Mouse (Mus musculus): ENCODE measurements around the gene Itgb5.

Gene Itgb5

DNA sequence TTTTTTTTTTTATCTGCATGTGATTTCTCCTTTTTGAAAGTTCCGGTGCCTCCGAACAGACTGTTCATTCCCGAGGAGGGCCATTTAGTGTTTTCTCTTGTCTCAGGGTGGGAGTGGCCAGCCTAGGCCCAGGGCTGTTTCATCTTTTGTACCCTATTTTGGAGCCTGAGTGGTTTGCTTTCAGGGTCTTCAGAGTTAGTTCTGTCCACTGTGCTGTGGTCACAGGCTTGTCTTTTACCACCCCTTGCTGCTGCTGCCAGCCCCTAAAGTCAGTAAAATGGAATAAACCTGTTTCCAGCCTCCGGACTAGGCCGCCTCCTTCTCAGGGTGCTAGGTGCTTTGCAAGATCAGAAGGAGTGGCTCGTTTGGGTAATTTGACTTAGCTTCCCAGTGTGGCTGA is 2.6 kb downstream of the Itgb5 start:
- DNase-seq (ENCODE audit: low read depth): no peak

DNA sequence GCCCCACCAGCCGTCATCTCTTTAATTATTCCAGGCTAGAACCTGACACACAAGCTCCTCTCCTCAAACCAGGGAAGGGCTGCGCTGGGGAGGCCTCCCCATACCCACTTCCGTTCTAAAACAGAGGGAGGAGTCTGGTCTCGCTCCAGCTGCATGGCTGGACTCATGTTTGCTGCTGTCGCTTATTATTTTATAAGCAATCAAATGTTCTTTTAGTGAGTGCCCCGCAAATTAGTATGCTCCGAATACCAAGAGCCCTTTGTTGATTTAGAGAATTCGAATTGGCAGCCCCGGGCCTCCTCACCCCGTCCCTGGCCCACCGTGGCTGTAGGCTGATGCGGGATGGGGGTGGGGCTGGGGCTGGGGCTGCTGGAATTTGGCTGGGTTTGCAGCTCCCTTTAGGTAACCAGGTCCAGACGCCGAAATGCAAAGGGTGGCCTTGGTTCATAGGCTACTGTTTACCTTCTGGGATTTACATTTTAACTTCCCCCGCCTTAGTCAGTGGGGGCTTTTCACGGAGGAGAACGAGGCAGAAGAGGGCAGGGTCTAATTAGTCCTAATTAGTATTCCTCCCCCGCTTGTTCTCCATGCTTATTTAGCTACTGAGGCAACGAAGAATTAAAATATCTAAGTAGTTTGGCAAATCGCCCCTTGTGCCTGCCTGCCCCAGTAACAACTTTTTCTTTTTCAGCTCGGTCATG is 3.4 kb downstream of the Itgb5 start:
- peak; percentile 46 for DNase-seq (ENCODE audit: low read depth)

DNA sequence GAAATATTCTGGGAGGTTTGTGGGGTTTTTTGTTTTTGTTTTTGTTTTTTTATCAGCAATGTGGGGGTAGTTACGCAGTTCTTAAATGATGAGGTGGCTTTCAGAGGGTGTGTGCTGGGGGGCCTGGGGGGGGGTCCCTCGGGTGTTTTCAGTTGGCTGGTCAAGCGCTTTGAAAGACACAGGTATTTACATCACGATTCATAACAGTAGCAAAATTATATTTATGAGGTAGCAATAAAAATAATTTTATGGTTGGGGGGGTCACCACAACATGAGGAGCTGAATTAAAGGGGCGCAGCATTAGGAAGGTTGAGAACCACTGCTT is 3.9 kb downstream of the Itgb5 start:
- DNase-seq (ENCODE audit: low read depth): no peak

DNA sequence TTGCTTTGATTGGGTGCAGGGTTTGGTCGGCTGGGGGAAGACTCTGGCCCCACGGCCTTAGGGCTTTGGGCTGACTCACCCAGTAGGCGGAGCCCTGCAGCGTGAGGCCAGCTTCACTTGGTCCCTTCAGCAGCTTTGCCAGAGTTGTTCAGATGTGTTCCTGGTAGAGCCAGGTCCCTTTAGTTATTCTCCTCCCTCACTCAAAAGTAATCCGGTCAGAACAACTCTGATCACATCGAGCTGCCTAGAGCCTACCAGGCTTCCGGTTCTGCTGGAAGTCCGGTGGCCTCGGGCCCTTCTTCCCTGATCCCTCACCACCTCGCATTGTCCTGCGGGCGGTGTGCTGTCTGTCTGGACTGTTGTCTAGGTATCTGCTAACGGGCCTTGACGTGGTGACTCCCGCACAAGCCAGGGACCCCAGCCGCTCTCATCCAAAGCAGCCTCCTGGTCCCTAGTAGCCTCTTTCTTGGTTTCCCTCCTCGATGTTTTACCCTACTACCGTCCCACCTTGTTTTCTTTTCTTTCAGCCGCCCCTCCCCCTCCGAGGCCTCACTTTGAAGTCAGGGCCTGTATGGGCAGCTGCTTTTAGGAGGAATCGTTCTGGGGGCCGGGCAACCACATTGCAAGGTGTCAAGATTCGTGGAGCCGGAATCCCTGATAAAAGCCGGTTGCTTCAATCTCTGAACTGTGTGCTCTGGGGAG is 4.5 kb downstream of the Itgb5 start:
- DNase-seq (ENCODE audit: low read depth): peak; percentile 59

DNA sequence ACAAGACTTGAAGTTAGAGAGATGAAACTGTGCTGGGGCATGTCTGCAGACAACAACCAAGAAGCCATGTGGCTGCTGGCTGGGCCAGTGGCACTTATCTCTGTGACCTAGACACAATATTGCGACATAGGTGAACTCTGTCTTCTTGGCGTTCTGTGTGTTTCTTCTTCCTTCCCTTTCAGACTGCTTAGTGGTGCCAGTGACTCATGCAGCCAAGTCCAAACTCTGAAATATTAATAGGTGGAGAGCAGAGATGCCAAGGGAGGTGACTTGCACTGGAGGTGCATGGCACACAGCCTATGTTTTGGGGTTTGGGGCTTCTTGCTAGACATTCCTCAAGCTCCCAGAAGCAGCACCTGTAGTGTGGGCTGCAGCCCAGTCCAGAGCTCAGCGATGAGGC is 7.2 kb downstream of the Itgb5 start:
- peak; percentile 97 for DNase-seq (ENCODE audit: low read depth)

DNA sequence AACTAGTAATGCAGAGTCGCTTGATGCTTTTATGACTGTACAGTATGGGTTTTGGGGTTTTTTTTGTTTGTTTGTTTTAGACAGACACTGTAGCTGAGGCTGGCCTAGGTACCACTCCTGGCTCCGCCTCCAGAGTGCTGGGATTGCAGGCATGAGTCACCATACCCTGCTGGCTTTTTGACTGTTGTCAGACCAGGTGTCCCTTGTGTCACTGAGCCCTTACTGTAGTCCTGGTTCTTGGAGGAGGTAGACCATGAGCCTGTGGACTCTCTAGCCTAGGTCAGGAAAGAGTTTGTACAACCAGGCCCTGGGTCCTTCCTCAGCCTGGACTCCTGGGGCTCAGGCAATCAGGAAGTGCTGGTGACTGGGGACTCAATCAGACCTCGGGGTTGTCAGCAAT is 7.7 kb downstream of the Itgb5 start:
- peak; percentile 44 for DNase-seq (ENCODE audit: low read depth)

DNA sequence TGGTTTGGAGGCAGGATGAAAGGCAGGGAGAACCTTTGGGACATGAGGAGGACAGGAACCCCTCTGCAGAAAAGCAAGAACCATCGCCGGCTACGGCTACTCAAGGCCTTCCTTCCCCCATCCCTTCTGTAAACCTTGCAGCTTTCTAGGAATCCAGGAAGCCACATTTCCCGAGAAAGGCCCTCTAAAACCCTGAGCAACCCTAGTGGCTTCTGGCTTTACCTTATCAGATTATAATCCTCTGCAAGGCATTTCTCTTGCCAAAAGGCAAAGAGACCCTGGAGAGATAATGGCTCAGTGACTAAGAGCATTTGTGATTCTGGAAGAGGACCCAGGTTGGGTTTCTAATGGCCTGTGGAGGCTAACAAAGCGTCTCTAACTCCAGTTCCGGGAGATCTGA is 11.2 kb downstream of the Itgb5 start:
- peak; percentile 86 for DNase-seq (ENCODE audit: low read depth)

DNA sequence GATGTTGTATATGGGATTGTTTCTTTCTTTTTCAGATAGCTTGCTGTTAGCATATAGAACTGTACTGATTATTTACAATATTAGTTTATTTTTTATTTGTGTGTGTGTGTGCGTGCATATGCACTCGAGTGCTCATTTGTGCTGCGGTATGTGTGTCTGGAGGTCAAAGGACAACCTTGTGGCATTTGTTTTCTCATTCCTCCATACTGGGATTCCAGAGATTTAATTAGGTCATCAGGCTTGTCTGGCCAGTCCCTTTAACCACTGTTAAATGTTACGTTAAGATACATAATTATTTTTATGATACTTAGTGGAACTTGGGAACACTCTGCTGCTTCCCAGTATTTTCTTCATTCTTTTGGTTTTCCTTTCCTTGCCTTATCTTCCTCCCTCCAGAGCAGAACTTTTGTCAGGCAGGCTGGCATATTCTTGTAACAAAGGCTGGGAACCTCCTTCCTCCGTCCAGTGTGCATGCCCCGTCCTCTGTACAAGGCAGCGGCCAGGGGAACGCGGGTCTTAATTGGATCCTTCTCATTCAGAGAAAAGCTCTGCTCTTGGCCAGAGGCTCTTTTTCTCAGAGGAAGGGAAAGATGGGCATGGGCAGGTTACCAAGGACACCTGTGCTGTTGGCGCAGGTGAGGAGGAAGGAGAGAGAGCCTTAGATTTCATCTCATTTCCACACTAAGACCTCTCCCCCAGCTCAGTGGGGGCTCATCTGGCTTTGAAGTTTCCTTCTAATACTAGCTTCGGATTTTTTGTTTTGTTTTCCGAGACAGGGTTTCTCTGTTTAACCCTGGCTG is 12.8 kb downstream of the Itgb5 start:
- DNase-seq (ENCODE audit: low read depth): no peak

DNA sequence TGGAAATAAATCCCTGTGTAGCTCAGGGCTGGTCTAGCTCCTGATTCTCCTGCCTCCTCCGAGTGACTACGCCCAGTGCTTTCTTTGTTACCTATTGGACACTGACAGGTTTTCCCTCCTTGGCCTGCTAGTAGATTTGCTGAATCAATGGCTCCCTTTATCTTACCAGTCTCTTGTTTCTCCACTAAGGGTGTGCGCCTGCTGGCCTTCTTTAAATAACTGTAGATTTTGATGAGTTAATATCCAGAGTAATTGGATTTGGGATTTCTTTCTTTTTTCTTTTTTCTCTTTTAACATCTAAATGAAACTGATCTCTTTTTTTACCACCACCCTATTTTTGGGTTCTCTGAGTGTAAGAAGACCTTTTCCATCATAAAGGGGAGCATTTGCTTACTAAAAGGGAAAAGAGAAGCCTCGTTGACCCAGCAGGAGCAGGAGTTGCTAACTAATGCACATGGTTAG is 14.7 kb downstream of the Itgb5 start:
- no peak for DNase-seq (ENCODE audit: low read depth)

DNA sequence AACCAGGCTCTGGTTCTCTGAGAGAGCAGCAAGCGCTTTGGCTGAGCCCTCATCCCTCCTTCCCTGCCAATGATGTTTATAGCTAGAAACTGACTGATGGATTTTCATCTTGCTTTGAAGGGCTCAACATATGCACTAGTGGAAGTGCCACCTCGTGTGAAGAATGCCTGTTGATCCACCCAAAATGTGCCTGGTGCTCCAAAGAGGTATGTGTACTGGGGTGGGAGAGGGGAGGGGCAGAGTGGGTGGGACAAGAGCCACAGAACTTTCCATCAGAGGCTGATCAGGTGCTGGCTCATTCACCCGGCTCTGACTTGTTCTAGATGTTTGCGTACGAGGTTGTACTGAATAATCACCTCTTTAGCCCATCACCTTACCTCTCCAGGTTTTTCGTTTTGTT is 15.4 kb downstream of the Itgb5 start:
- DNase-seq (ENCODE audit: low read depth): no peak

DNA sequence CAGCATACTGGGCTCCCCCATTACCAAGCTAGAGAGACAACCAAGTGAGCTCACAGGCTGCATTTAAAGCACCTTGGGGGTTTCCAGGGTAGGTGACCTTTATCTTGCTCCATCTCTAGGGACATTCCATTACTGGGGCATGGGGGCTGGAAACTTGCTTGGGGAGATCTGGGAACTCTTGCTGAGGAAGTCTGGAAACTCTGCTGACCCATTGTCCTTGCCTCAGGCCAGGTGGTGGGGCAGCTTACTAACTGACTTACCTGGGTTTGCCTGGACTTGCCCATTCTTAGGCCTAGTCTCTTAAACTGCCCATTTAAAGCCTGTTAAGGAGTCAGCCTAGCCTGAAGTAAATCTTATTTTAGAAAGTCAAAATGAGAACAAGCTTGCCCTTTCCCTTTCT is 23.8 kb downstream of the Itgb5 start:
- no peak for DNase-seq (ENCODE audit: low read depth)

DNA sequence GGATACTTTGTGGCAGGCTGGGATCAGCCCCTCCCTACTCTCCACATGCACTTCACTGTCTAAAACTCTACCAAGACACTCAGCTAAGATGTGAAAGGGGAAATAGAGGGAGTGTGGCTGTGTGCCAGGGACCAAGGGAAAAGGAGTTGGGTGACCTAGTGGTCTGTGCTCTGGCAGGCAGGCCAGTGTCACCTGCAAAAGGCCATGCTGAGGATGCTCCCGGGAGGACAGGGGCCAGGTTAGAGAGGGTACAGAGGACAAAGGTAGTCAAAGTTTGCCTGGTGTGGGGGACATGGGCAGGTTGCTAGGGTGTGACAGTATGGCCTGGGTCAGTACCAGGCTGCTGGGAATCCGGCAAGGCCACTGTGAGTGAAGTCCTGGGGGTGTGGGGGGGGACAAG is 29.3 kb downstream of the Itgb5 start:
- no peak for DNase-seq (ENCODE audit: low read depth)

DNA sequence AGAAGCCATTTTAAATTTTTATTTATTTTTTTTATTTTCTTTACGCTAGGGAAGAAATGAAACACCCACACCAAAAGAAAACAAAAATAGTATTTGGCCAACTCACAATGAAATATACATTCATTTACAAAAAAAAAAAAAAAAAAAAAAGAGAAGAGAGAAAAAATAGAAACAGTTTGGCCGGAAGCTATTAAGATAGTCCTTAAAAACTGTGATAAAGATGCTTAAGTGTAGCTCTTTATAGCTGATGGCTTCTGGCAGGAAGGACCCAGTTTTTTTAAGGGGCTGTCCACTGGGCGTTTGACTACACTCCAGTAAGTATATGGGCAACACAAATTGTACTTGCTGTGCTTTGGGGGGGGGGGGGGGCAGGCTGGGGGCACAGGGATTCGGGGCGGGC is 29.9 kb downstream of the Itgb5 start:
- no peak for DNase-seq (ENCODE audit: low read depth)

DNA sequence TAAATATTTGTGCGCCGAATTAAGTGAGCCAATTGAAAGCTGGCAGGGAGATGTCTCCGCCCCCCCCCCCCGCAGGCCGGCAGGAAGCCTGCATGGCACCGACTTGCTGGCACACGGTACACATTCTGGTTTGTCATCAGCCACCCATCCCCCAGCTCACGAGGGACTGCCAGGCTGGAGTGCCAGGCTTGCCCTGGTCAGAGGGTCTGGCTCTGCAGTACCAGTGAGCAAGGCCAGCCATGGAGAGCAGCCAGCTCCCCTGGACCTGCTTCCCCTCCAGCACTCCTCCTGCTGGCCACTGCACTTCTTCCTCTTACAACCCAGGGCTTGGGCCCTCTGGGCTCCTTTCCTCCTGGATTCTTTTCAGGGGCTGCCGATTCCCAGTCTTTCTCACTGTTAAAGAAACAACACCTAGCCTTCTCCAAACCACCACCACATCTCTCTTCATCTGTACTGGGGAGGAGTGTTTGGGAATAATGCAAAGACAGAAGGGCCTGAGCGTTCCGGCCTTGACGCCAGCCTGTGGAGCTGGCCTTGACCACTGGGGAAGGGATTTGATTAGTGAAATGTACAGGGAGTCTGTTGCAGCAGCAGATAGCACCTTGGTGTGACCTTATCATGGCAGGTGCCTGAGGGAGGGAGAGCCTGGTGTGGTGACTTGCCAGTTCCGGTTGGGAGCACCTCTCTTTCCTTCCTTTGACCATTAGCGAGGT is 30.7 kb downstream of the Itgb5 start:
- DNase-seq (ENCODE audit: low read depth): peak; percentile 38

DNA sequence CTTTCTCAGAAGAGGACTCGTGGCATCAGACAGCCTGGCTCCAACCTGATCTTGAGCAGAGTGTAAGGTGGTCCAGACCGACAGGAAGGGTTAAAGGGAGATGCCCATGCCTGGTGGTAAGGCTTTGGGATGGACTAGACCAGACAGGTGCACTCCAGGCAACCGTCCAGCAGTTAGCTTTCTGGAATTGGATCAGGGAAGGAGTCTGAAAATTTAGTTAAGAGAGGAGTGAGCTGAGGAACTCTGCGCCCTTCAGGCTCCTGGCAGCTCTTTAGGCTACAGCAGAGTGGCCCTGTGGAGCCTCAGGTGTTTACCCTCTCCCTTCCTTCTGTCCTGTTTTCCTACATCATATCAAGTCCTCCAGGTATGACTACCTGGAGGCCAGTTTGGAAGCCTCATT is 32.9 kb downstream of the Itgb5 start:
- no peak for DNase-seq (ENCODE audit: low read depth)

DNA sequence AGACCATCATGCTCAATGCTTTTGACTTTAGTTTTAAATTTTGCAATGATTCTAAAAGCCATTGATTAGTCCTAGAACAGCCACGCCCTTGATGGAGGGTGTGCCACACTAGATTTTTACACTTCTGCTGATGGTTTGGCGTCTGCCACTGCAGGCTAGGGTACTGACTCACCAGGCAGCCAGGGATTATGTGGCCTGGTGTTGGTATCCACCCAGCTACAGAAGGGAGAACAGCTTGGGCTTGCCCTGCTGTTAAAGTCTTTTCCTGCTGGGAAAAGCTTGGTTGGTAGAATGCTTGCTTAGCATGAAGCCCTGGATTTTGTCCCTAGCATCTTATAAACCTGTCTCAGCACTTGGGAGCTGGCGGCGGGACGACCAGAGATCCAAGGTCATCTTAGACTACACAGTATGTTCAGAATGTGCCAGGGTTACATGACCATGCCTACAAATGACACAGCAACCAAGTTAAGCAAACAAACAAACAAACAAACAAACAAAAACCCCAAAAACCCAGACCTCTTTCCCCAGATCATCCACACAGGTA is 33.8 kb downstream of the Itgb5 start:
- DNase-seq (ENCODE audit: low read depth): no peak

DNA sequence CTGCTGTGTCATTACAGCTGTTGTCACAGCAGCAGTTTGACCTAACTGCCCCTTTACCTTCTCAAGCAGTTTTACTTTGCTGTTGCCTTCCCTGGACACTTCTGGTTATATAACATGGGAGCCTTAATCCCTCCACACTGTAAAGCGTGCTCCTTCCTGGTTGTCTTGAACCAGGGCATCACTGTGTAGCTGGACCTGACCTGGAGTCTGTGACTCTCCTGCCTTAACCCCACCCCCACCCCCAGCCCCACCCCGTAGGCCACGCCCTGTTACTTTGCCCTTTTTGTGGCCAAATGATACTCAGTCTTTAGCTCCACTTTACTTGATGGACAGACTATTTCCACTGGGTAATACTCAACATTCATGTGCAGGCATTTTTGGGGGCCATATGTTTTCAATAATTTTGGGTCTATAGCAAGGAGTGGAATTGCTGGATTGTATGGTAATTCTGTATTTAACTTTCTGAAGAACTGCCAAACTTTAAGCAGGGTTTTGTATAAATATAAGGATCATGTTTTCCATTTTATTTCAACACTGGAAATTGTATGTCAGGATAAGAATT is 40.8 kb downstream of the Itgb5 start:
- no peak for DNase-seq (ENCODE audit: low read depth)

DNA sequence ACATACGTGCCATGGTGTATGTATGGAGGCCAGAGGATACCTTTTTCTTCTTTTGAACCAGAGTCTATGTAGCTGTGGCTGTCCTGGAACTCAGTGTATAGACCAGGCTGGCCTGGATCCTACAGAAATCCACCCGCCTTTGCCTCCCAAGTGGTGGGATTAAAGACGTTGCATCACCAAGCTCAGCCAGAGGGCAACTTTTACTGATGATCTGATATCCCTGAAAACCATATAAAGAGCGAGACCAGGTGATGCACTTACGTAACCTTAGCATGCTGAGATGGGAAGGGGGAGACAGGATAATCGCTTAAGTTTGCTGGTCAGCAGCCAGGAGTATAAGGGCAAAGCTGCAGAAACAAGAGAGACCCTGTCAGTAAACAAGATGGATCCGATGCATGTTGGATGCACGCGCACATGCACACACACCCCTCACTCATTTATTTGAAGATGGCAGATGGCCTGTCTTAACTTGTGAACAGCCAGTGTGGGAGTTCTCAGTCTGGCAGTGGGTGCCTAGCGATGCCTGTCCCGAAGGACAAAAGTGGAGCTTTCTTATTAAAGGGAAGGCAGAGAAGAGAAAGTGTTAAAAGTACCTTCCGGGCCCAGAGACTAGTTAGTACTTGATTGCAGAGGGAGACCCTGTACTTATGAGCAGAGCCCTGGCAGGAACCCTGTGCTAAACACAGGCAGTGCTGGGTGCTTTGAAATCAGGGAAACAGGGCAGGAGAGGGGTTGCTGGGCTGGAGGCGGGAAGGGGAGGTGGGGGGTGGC is 41.7 kb downstream of the Itgb5 start:
- no peak for DNase-seq (ENCODE audit: low read depth)

DNA sequence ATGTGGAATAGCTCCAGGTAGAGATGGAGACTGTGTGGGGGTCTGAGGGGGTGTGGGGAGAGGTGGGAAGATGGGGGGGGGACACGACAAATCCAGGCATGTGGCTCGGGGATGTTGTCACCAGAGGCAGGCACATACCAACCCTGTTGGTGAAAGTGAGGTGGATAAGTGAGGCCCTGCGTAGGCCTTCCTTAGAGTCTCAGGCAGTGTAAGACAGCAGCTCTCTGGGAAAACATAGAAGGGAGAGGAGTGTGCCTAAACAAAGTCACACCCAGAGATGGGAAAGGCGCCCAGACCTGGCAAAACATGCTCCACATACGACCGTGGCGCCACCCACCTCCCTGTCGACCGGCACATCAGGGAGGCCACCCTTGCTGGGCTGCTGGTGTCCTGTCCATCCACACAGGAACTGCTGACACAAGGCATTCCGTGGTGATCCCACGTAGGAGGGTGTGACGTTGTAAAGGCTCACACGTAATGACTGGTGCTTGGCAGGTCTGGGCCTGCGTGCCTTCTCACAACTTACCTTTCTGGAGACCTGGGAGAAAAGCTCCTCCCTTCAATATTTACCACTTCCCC is 42.5 kb downstream of the Itgb5 start:
- no peak for DNase-seq (ENCODE audit: low read depth)

DNA sequence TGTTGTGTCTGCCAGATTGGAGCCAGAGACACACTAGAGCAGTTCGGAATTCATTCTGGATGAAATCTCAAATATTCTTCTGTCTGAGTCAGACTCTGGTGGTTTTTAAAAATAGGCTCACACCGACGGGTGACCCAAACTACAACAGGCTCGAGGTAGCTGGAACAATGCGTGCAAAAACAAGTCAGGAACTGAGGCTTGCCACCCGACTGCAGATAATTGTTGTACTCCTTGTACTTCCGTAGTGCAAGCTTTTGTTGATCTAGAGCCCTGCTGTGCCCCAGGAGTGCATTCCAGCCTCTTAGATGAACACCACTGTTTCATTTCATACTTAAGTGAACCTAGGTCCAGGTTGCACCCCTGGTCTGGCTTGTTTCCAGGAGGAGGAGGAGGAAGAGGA is 43.8 kb downstream of the Itgb5 start:
- no peak for DNase-seq (ENCODE audit: low read depth)
